Comparison of ENCODE assay signal across 9 mouse cellular contexts in the genomic region with DNA sequence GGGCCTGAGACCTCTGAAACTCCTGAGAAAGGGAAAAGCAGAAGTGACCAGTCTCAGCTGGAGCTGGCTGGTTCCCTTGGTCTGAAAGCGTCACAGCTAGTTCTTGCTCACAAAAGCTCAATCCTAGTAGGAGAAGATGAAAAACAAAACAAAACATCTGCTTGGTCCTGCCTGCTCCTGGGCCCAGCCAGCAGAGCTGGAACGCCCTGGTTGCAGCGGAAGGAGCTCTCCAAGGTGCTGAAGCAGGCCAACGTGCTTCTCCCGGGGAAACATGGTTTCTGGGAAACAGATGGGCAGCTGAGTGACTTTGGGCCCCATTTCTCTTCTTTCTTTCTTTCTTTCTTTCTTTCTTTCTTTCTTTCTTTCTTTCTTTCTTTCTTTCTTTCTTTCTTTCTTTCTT. TPM values are rescaled to one million over a fixed set of nuclear protein-coding genes. Genes with fewer than 3 reads are reported as not detected.
DNase-seq lines count a peak whose midpoint lies in the region; ATAC-seq lines count a peak whose summit lies in the region.
"Had no signal": no experiment of that assay in that cellular context is flagged by ENCODE, and none has a peak within 500 bp of the region (broad histone marks: within the 10 kb centered on the region; RNA-seq: fewer than 3 reads in every experiment).

No protein-coding gene starts in this region.

- no peaks in the 10 kb centered on the region for H3K27me3 ChIP-seq in midbrain, embryonic 14.5 days (ENCODE audit: control insufficient read depth, insufficient read depth, low read length)
- no peaks in the 10 kb centered on the region for H3K27me3 ChIP-seq in midbrain, embryonic 13.5 days
- H3K27me3 ChIP-seq: neural tube, embryonic 13.5 days had no signal

- peaks cover 15% of the 10 kb centered on the region for H3K4me1 ChIP-seq in midbrain, embryonic 14.5 days (ENCODE audit: control insufficient read depth, insufficient read depth, low read length)
- peaks cover 24% of the 10 kb centered on the region for H3K4me1 ChIP-seq in midbrain, embryonic 13.5 days (replicated peaks)

- no peak overlapping the region for H3K9ac ChIP-seq in midbrain, embryonic 14.5 days (replicated peaks; ENCODE audit: low read length)
- H3K9ac ChIP-seq in midbrain, embryonic 13.5 days (replicated peaks) = no peak overlapping the region
- H3K9ac ChIP-seq: neural tube, embryonic 13.5 days had no signal

- intact Hi-C loops in heart, postnatal 36 days (cut with DNase I) = no loop called here

- H3K27ac ChIP-seq in midbrain, embryonic 14.5 days (replicated peaks; ENCODE audit: low read depth, low read length) = no peak overlapping the region
- H3K27ac ChIP-seq in midbrain, embryonic 13.5 days = no peak overlapping the region
- H3K27ac ChIP-seq: neural tube, embryonic 13.5 days had no signal

- no peak overlapping the region for H3K4me3 ChIP-seq in midbrain, embryonic 14.5 days (replicated peaks; ENCODE audit: low read depth, low read length)
- H3K4me3 ChIP-seq in midbrain, embryonic 13.5 days (replicated peaks) = no peak overlapping the region
- H3K4me3 ChIP-seq: neural tube, embryonic 13.5 days had no signal

- H3K9me3 ChIP-seq in midbrain, embryonic 14.5 days (ENCODE audit: control insufficient read depth, low read length) = no peaks in the 10 kb centered on the region
- no peaks in the 10 kb centered on the region for H3K9me3 ChIP-seq in midbrain, embryonic 13.5 days
- H3K9me3 ChIP-seq: neural tube, embryonic 13.5 days had no signal

- WGBS in midbrain, embryonic 14.5 days = under 1% methylated on average over 5 of the region's 5 CpGs
- WGBS in midbrain, embryonic 13.5 days = 3% methylated on average over 5 of the region's 5 CpGs

- no peaks in the 10 kb centered on the region for H3K36me3 ChIP-seq in midbrain, embryonic 14.5 days (ENCODE audit: control insufficient read depth, insufficient read depth, low read length)
- H3K36me3 ChIP-seq in midbrain, embryonic 13.5 days = no peaks in the 10 kb centered on the region
- H3K36me3 ChIP-seq: neural tube, embryonic 13.5 days had no signal

- H3K4me2 ChIP-seq in midbrain, embryonic 14.5 days (ENCODE audit: low read length) = no peak overlapping the region
- H3K4me2 ChIP-seq in midbrain, embryonic 13.5 days (replicated peaks) = no peak overlapping the region
- H3K4me2 ChIP-seq: neural tube, embryonic 13.5 days had no signal

- no peak for ATAC-seq in midbrain, embryonic 14.5 days (ENCODE audit: low FRiP score, low TSS enrichment)
- no peak for ATAC-seq in midbrain, embryonic 13.5 days

- DNase-seq in midbrain, embryonic 14.5 days = peak; percentile 68
- DNase-seq in adrenal gland, postnatal 10 days = peak; percentile 89
- peak; percentile 45 to 69 for DNase-seq in heart, postnatal 36 days
- peak; percentile 60 to 68 for DNase-seq in lung, postnatal 4 days
- DNase-seq in urinary bladder, postnatal 14 days (ENCODE audit: low spot score) = peak; percentile 70
- DNase-seq in layer of hippocampus, adult 18-20 months (ENCODE audit: low spot score in 2 of 2) = no peak
- no peak for DNase-seq in frontal cortex, postnatal 36 days (ENCODE audit: low spot score in 2 of 2)

RNA-seq across cellular contexts. Expression of gene Cacng2, which starts 53.4 kb away (rescaled TPM):
- 12.7 and 19.7 TPM in 2 replicates for polyA plus RNA-seq in midbrain, embryonic 14.5 days (2014; fragmentation: Nextera tagmentation; extraction: Ambion mirVana)
- 8.0 and 9.0 TPM in 2 replicates for polyA plus RNA-seq in midbrain, embryonic 13.5 days (2015; fragmentation: Nextera tagmentation; extraction: Ambion mirVana)
- under 1 TPM; 0.39 to 0.48 TPM for total RNA-seq in adrenal gland, postnatal 10 days (2021)
- total RNA-seq in heart, postnatal 36 days (2021) = not detected
- total RNA-seq in layer of hippocampus, adult 18-20 months (2021) = 10 to 100 TPM; 34.4 to 34.9 TPM

Comparison
In these comparisons a context has a peak if more than half of its experiments do, and no peak if none do; other contexts are left out.
1. DNase-seq: peak in midbrain, embryonic 14.5 days (single experiment), adrenal gland, postnatal 10 days (single experiment), heart, postnatal 36 days (2 of 2), lung, postnatal 4 days (2 of 2) and urinary bladder, postnatal 14 days (single experiment); none in layer of hippocampus, adult 18-20 months (0 of 2) and frontal cortex, postnatal 36 days (0 of 2).
2. RNA of gene Cacng2, which starts 53.4 kb away (total RNA-seq): 34.4 to 34.9 TPM in layer of hippocampus, adult 18-20 months; 0.39 to 0.48 TPM in adrenal gland, postnatal 10 days and not detected in heart, postnatal 36 days; every median in the first group is over 10 times any median in the second.